Mouse (Mus musculus) lung, embryonic 16.5 days (tissue): ENCODE measurements around the gene Tbc1d8. TPM values are rescaled to one million over a fixed set of nuclear protein-coding genes. Genes with fewer than 3 reads are reported as not detected.
A peak's percentile ranks its signal among the peaks of the same experiment; 100 is the strongest.

ENCODE experiments used
- ATAC-seq: fragments of 200-750 bp; cut with Nextera tagmentation; 2 replicates; pipeline ENCODE4 v1.8.0; 2017; ENCODE audit warnings: low read depth, mild to moderate bottlenecking, moderate library complexity
- H3K27ac ChIP-seq: fragments of 300-500 bp; sonication (generic); 2 replicates; pipeline ENCODE4 v1.5.1; 2014; ENCODE audit warnings: mild to moderate bottlenecking, control low read depth, low read length
- H3K27me3 ChIP-seq: fragments of 300-500 bp; sonication (generic); 2 replicates; pipeline ENCODE4 v1.6.1; 2014; ENCODE audit warnings: low read depth, low read length, mixed read lengths; ENCODE audit not compliant: control insufficient read depth, insufficient read depth
- H3K36me3 ChIP-seq: fragments of 300-500 bp; sonication (generic); 2 replicates; pipeline ENCODE4 v1.6.1; 2014; ENCODE audit warnings: low read length; ENCODE audit not compliant: control insufficient read depth, insufficient read depth
- H3K4me1 ChIP-seq: fragments of 300-500 bp; sonication (generic); replicated peaks from 2 replicates; pipeline ENCODE4 v1.6.1; 2014; ENCODE audit warnings: low read length, mixed read lengths; ENCODE audit not compliant: control insufficient read depth, insufficient read depth
- H3K4me2 ChIP-seq: fragments of 300-500 bp; sonication (generic); 2 replicates; pipeline ENCODE4 v1.6.1; 2014; ENCODE audit warnings: low read depth, low read length, control low read depth
- H3K4me3 ChIP-seq: fragments of 300-500 bp; sonication (generic); 2 replicates; pipeline ENCODE4 v1.5.1; 2014; ENCODE audit warnings: mild to moderate bottlenecking, low read length, control low read depth
- H3K9ac ChIP-seq: fragments of 300-500 bp; sonication (generic); 2 replicates; pipeline ENCODE4 v1.6.1; 2014; ENCODE audit warnings: low read length, control low read depth
- H3K9me3 ChIP-seq: fragments of 300-500 bp; sonication (generic); 2 replicates; pipeline ENCODE4 v1.6.1; 2016; ENCODE audit warnings: low read length; ENCODE audit not compliant: control insufficient read depth
- WGBS: fragments of 180-500 bp; shearing (Covaris S2); extraction: QIAGEN DNeasy Blood & Tissue Kit; methylation state at CpG from one replicate; pipeline ENCODE4 v1.1.7; 2014; 5-methylcytosine and 5-hydroxymethylcytosine counted together
- polyA plus RNA-seq: library from polyadenylated mRNA; unstranded; fragments of >200 nt; fragmentation: Nextera tagmentation; extraction: Ambion mirVana; gene quantifications from 2 replicates; pipeline ENCODE4 v1.2.1, GENCODE M21; 2015

Tbc1d8 gene
- polyA plus RNA-seq, 1 experiment from 2014 or later = 13.3 TPM

- no peak overlapping the region for H3K4me3 ChIP-seq
- 67% methylated on average over 9 of the region's 9 CpGs for WGBS
- H3K36me3 ChIP-seq = no peaks in the 10 kb centered on the region
- no peaks in the 10 kb centered on the region for H3K27me3 ChIP-seq
- H3K4me1 ChIP-seq = peaks cover 26% of the 10 kb centered on the region
- H3K4me2 ChIP-seq = no peak overlapping the region
- no peak for ATAC-seq
- H3K27ac ChIP-seq = peak overlapping the region; percentile 32; the same call in 1 of the 2 replicates
- no peaks in the 10 kb centered on the region for H3K9me3 ChIP-seq
- H3K9ac ChIP-seq = no peak overlapping the region
These were observed 24.3 kb downstream of the Tbc1d8 start for GRCm38 (mm10) chr1:39454108-39454782.

- peaks cover 21% of the 10 kb centered on the region for H3K4me1 ChIP-seq
- 85% methylated on average over 4 of the region's 4 CpGs for WGBS
These were observed 26.4 kb downstream of the Tbc1d8 start for GRCm38 (mm10) chr1:39452203-39452602.

GRCm38 (mm10) chr1:39450069-39450728 is 28.4 kb downstream of the Tbc1d8 start:
- ATAC-seq = no peak
- peaks cover 22% of the 10 kb centered on the region for H3K4me1 ChIP-seq
- no peaks in the 10 kb centered on the region for H3K27me3 ChIP-seq
- WGBS = 54% methylated on average over 6 of the region's 6 CpGs
- H3K9ac ChIP-seq = no peak overlapping the region
- H3K9me3 ChIP-seq = no peaks in the 10 kb centered on the region
- H3K27ac ChIP-seq = no peak overlapping the region
- no peak overlapping the region for H3K4me2 ChIP-seq
- no peak overlapping the region for H3K4me3 ChIP-seq
- no peaks in the 10 kb centered on the region for H3K36me3 ChIP-seq

More at GRCm38 (mm10) chr1:39452203-39452602, 26.4 kb downstream of the Tbc1d8 start:
- Histone ChIP-seq H3K36me3 (no peaks in the 10 kb centered on the region), H3K4me3 (no peak overlapping the region), H3K9ac (no peak overlapping the region), H3K27me3 (no peaks in the 10 kb centered on the region), H3K4me2 (no peak overlapping the region), H3K27ac (no peak overlapping the region), H3K9me3 (no peaks in the 10 kb centered on the region)
- no peak for ATAC-seq

- ATAC-seq = no peak
- no peaks in the 10 kb centered on the region for H3K27me3 ChIP-seq
- H3K9ac ChIP-seq = no peak overlapping the region
- H3K4me3 ChIP-seq = no peak overlapping the region
- 69% methylated on average over 12 of the region's 12 CpGs for WGBS
- no peaks in the 10 kb centered on the region for H3K36me3 ChIP-seq
- H3K4me1 ChIP-seq = peaks cover 26% of the 10 kb centered on the region
- no peak overlapping the region for H3K4me2 ChIP-seq
- no peaks in the 10 kb centered on the region for H3K9me3 ChIP-seq
- no peak overlapping the region for H3K27ac ChIP-seq
These were observed 29.2 kb downstream of the Tbc1d8 start for GRCm38 (mm10) chr1:39449251-39449790.

GRCm38 (mm10) chr1:39448819-39449218 is 29.7 kb downstream of the Tbc1d8 start:
- H3K4me2 ChIP-seq = no peak overlapping the region
- H3K36me3 ChIP-seq = no peaks in the 10 kb centered on the region
- H3K27ac ChIP-seq = no peak overlapping the region
- H3K4me1 ChIP-seq = peaks cover 26% of the 10 kb centered on the region
- WGBS = 96% methylated on average over 5 of the region's 5 CpGs
- H3K9ac ChIP-seq = no peak overlapping the region
- H3K9me3 ChIP-seq = no peaks in the 10 kb centered on the region
- H3K4me3 ChIP-seq = no peak overlapping the region
- ATAC-seq = no peak
- no peaks in the 10 kb centered on the region for H3K27me3 ChIP-seq

GRCm38 (mm10) chr1:39448238-39448637 is 30.3 kb downstream of the Tbc1d8 start:
- ATAC-seq = no peak
- WGBS = 55% methylated on average over 5 of the region's 5 CpGs
- no peaks in the 10 kb centered on the region for H3K27me3 ChIP-seq
- no peak overlapping the region for H3K4me3 ChIP-seq
- H3K36me3 ChIP-seq = no peaks in the 10 kb centered on the region
- no peak overlapping the region for H3K4me2 ChIP-seq
- H3K27ac ChIP-seq = no peak overlapping the region
- no peaks in the 10 kb centered on the region for H3K9me3 ChIP-seq
- no peak overlapping the region for H3K9ac ChIP-seq
- H3K4me1 ChIP-seq = peaks cover 26% of the 10 kb centered on the region

- Histone ChIP-seq H3K9me3 (no peaks in the 10 kb centered on the region), H3K4me3 (no peak overlapping the region), H3K27me3 (no peaks in the 10 kb centered on the region), H3K9ac (no peak overlapping the region), H3K4me2 (no peak overlapping the region), H3K4me1 (peaks cover 26% of the 10 kb centered on the region), H3K27ac (peak overlapping the region; percentile 7; the same call in 1 of the 2 replicates), H3K36me3 (no peaks in the 10 kb centered on the region)
- 52% methylated on average over 5 of the region's 5 CpGs for WGBS
- ATAC-seq = no peak
These were observed 32.4 kb downstream of the Tbc1d8 start for GRCm38 (mm10) chr1:39446178-39446577.

GRCm38 (mm10) chr1:39445303-39446050 is 33.1 kb downstream of the Tbc1d8 start:
- Histone ChIP-seq H3K9ac (no peak overlapping the region), H3K4me2 (no peak overlapping the region), H3K27me3 (no peaks in the 10 kb centered on the region), H3K9me3 (no peaks in the 10 kb centered on the region), H3K27ac (peak overlapping the region; percentile 37; the same call in 1 of the 2 replicates), H3K4me3 (no peak overlapping the region), H3K36me3 (no peaks in the 10 kb centered on the region), H3K4me1 (peaks cover 22% of the 10 kb centered on the region)
- 59% methylated on average over 20 of the region's 20 CpGs for whole genome bisulfite sequencing
- no peak for ATAC-seq

- Histone ChIP-seq H3K9me3 (no peaks in the 10 kb centered on the region), H3K27ac (no peak overlapping the region)
- ATAC-seq = no peak
These were observed 34.8 kb downstream of the Tbc1d8 start for GRCm38 (mm10) chr1:39443764-39444163.

More at GRCm38 (mm10) chr1:39443764-39444163, 34.8 kb downstream of the Tbc1d8 start:
- H3K4me1 ChIP-seq = peaks cover 13% of the 10 kb centered on the region
- H3K9ac ChIP-seq = no peak overlapping the region
- 69% methylated on average over 8 of the region's 8 CpGs for WGBS
- H3K36me3 ChIP-seq = no peaks in the 10 kb centered on the region
- H3K27me3 ChIP-seq = no peaks in the 10 kb centered on the region
- no peak overlapping the region for H3K4me2 ChIP-seq
- H3K4me3 ChIP-seq = no peak overlapping the region
